7 mouse cellular contexts compared by ENCODE assay signal in the genomic region with DNA sequence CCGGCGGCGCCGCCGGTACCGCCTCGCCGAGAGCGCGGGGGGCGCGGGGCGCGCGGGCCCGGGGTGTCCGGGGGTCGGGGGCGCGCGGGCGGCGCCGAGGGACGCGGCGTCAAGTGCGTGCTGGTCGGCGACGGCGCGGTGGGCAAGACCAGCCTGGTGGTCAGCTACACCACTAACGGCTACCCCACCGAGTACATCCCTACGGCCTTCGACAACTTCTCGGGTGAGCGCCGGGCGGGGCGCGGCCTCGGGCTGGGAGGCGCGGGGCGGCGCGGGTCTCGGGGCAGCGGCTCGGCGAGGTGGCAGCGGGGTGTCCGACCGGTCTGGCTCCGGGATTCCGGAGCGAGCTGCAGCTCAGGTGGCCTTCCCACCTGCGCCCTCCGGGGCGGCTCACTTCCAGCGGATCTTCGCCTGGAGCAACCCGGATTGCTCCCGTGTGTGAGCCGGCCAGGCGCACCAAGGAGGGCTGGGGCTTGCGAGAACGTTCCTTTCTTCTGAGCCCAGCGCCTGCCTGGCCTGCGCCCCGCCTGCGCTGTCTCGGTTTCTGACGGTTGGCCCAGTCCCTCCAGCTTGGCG. TPM values are rescaled to one million over a fixed set of nuclear protein-coding genes. Genes with fewer than 3 reads are reported as not detected.
DNase-seq lines count a peak whose midpoint lies in the region; ATAC-seq and TF ChIP-seq lines count a peak whose summit lies in the region.

No protein-coding gene starts in this region.

- H3K4me2 ChIP-seq in forebrain, embryonic 11.5 days (ENCODE audit: low read depth, low read length, severe bottlenecking): peak overlapping the region; percentile 70
- peak overlapping the region; percentile 75 for H3K4me2 ChIP-seq in heart, postnatal 0 days (ENCODE audit: low read depth, low read length)

- H3K27ac ChIP-seq in ES-E14 (ENCODE audit: insufficient read depth, low read depth, low read length, poor library complexity, severe bottlenecking): no peak overlapping the region
- no peak overlapping the region for H3K27ac ChIP-seq in bone marrow macrophage, adult 2 months (ENCODE audit: insufficient read depth, low read depth, low read length)
- H3K27ac ChIP-seq in forebrain, embryonic 11.5 days (ENCODE audit: low read depth, low read length): peak overlapping the region; percentile 51
- H3K27ac ChIP-seq in heart, postnatal 0 days (ENCODE audit: low read depth): peak overlapping the region; percentile 62
- H3K27ac ChIP-seq in layer of hippocampus, adult 2 months: peak overlapping the region; percentile 96

- H3K36me3 ChIP-seq in ES-E14 (ENCODE audit: control insufficient read depth, insufficient read depth, low read length, poor library complexity, severe bottlenecking): peaks cover 11% of the 10 kb centered on the region; the same call in 1 of the 2 replicates
- no peaks in the 10 kb centered on the region; the same call in 1 of the 2 replicates for H3K36me3 ChIP-seq in forebrain, embryonic 11.5 days (ENCODE audit: control insufficient read depth, insufficient read depth, low read length)
- H3K36me3 ChIP-seq in heart, postnatal 0 days (replicated peaks; ENCODE audit: control insufficient read depth, insufficient read depth, low read length): 0 out of 2 replicates have a peak, but pooled peaks cover 3% of the 10 kb centered on the region

- under 1% methylated on average over 50 of the region's 77 CpGs for WGBS in forebrain, embryonic 11.5 days
- 1% methylated on average over 65 of the region's 77 CpGs for WGBS in heart, postnatal 0 days

- peak overlapping the region; percentile 74 to 85 for H3K4me3 ChIP-seq in ES-E14 (ENCODE audit: insufficient read depth in 1 of 2, low read depth in 1 of 2, low read length in 2 of 2, poor library complexity in 1 of 2, severe bottlenecking in 1 of 2)
- peak overlapping the region; percentile 62 for H3K4me3 ChIP-seq in bone marrow macrophage, adult 2 months (ENCODE audit: insufficient read depth, low read length)
- peak overlapping the region; percentile 78 for H3K4me3 ChIP-seq in forebrain, embryonic 11.5 days (ENCODE audit: low read depth, low read length)
- peak overlapping the region; percentile 55 for H3K4me3 ChIP-seq in heart, postnatal 0 days (ENCODE audit: low read depth, low read length)
- H3K4me3 ChIP-seq in layer of hippocampus, adult 2 months: peak overlapping the region; percentile 76

- peaks cover 0 to 2% of the 10 kb centered on the region in 2 experiments; a peak in 1 of 4 replicates for H3K4me1 ChIP-seq in ES-E14 (ENCODE audit: control insufficient read depth in 2 of 2, insufficient read depth in 2 of 2, low read length in 2 of 2, poor library complexity in 1 of 2)
- no peaks in the 10 kb centered on the region for H3K4me1 ChIP-seq in bone marrow macrophage, adult 2 months (ENCODE audit: control insufficient read depth, insufficient read depth, low read length)
- peaks cover 10% of the 10 kb centered on the region; the same call in 1 of the 2 replicates for H3K4me1 ChIP-seq in forebrain, embryonic 11.5 days (replicated peaks; ENCODE audit: control insufficient read depth, insufficient read depth, low read length)
- no peaks in the 10 kb centered on the region; the same call in 1 of the 2 replicates for H3K4me1 ChIP-seq in heart, postnatal 0 days (ENCODE audit: control insufficient read depth, insufficient read depth)

- ATAC-seq in forebrain, embryonic 11.5 days (replicated peaks; ENCODE audit: low FRiP score): peak; percentile 74
- peak; percentile 67 for ATAC-seq in heart, postnatal 0 days (ENCODE audit: insufficient read depth, low read depth)

- no peaks in the 10 kb centered on the region for H3K9me3 ChIP-seq in ES-E14 (ENCODE audit: control insufficient read depth, insufficient read depth, low read depth, low read length)
- H3K9me3 ChIP-seq in forebrain, embryonic 11.5 days (ENCODE audit: control insufficient read depth, low read length): no peaks in the 10 kb centered on the region
- no peaks in the 10 kb centered on the region for H3K9me3 ChIP-seq in heart, postnatal 0 days (replicated peaks; ENCODE audit: control insufficient read depth, low read length)

- TF ChIP-seq EP300 in heart, postnatal 0 days (IDR thresholded peaks at IDR 0.05; ENCODE audit: low read depth): no peak

- TF ChIP-seq POLR2A in bone marrow macrophage, adult 2 months (IDR thresholded peaks at IDR 0.05; ENCODE audit: borderline replicate concordance, low read depth, low read length): no peak

- no peak for TF ChIP-seq CTCF in bone marrow macrophage, adult 2 months (IDR thresholded peaks at IDR 0.05; ENCODE audit: low read depth, low read length)
- no peak for TF ChIP-seq CTCF in heart, postnatal 0 days (IDR thresholded peaks at IDR 0.05; ENCODE audit: low read depth)
- no peak for TF ChIP-seq CTCF in layer of hippocampus, adult 2 months (conservative IDR thresholded peaks at IDR 0.05)

- H3K9ac ChIP-seq in ES-E14 (ENCODE audit: insufficient read depth, low read depth, low read length, poor library complexity, severe bottlenecking): peak overlapping the region; percentile 88
- H3K9ac ChIP-seq in forebrain, embryonic 11.5 days (ENCODE audit: low read length): peak overlapping the region; percentile 87
- H3K9ac ChIP-seq in heart, postnatal 0 days (replicated peaks; ENCODE audit: low read depth, low read length): peak overlapping the region; percentile 55

- H3K27me3 ChIP-seq in forebrain, embryonic 11.5 days (ENCODE audit: control insufficient read depth, insufficient read depth, low read length): no peaks in the 10 kb centered on the region
- 0 out of 2 replicates have a peak, but pooled peaks cover 8% of the 10 kb centered on the region for H3K27me3 ChIP-seq in heart, postnatal 0 days (ENCODE audit: control insufficient read depth, insufficient read depth, low read length)

- in situ Hi-C loops in ES-E14 (cut with MboI; ENCODE audit: low sequenced_read_pairs in 2 of 2, unreplicated experiment in 2 of 2): loop anchor here in 1 of 2 experiments (10.0 kb wide), 1 partner anchor 111 kb away; no protein-coding TSS in a partner anchor

- DNase-seq in ES-E14 (ENCODE audit: low read depth, low spot score): no peak
- DNase-seq in forebrain, embryonic 11.5 days (ENCODE audit: low spot score): peak; percentile 83
- peak; percentile 52 for DNase-seq in heart, postnatal 0 days (ENCODE audit: low spot score)
- DNase-seq in layer of hippocampus, adult 2 months (ENCODE audit: low spot score in 2 of 2): peak; percentile 55 to 56
- peak; percentile 68 for DNase-seq in lung, postnatal 10 days
- peak; percentile 60 to 71 for DNase-seq in right cerebral cortex, postnatal 10 days (ENCODE audit: low spot score in 2 of 2)

TF ChIP-seq in ES-E14, 5 proteins besides CTCF, POLR2A, EP300 and RAD21:
- no peak for TF ChIP-seq CHD2 (IDR thresholded peaks at IDR 0.05; ENCODE audit: low read depth, low read length)
- TF ChIP-seq ZC3H11A (IDR thresholded peaks at IDR 0.05; ENCODE audit: borderline replicate concordance, low read depth, low read length): no peak
- no peak for TF ChIP-seq MAFK (IDR thresholded peaks at IDR 0.05; ENCODE audit: insufficient read depth, low read depth, low read length)
- no peak for TF ChIP-seq ZNF384 (IDR thresholded peaks at IDR 0.05; ENCODE audit: low read depth, low read length)
- no peak for TF ChIP-seq HCFC1 (IDR thresholded peaks at IDR 0.05; ENCODE audit: borderline replicate concordance, insufficient read depth, low read length)

RNA-seq across cellular contexts. Expression of gene Rhou, which starts 0.4 kb away (rescaled TPM):
- 8.8 and 12.7 TPM in 2 replicates for total RNA-seq in ES-E14 (2012; rRNA removed)
- 0.21 and 0.55 TPM in 2 replicates for polyA plus RNA-seq in bone marrow macrophage, adult 2 months (2012; ENCODE audit: insufficient read depth, insufficient read length, missing spikeins)
- polyA plus RNA-seq in forebrain, embryonic 11.5 days (2014; fragmentation: Nextera tagmentation; extraction: Ambion mirVana): 8.1 and 9.1 TPM in 2 replicates
- 5.3 and 8.6 TPM in 2 replicates for total RNA-seq in heart, postnatal 0 days (2014; rRNA removed; ENCODE audit: low replicate concordance)
- 2.5 and 2.8 TPM in 2 replicates for polyA plus RNA-seq in heart, postnatal 0 days (2015; fragmentation: Nextera tagmentation; extraction: Ambion mirVana)
- 10 to 100 TPM; 43.9 to 44.7 TPM for total RNA-seq in layer of hippocampus, adult 2 months (2021)

Comparison
In these comparisons a context has a peak if more than half of its experiments do, and no peak if none do; other contexts are left out.
1. H3K27ac ChIP-seq: peak in forebrain, embryonic 11.5 days (single experiment), heart, postnatal 0 days (single experiment) and layer of hippocampus, adult 2 months (single experiment); none in ES-E14 (single experiment) and bone marrow macrophage, adult 2 months (single experiment).
2. Peak in every context shown above with its lines, with median percentiles within 50 percentile points of each other: H3K4me3 ChIP-seq and H3K9ac ChIP-seq.